In genomic region chr15:26308629-26309230, GRCm38 (mm10) we compare ENCODE assay signal across 9 mouse cellular contexts. TPM values are rescaled to one million over a fixed set of nuclear protein-coding genes. Genes with fewer than 3 reads are reported as not detected.
A peak's percentile ranks its signal among the peaks of the same experiment; 100 is the strongest.
DNase-seq lines count a peak whose midpoint lies in the region; ATAC-seq and TF ChIP-seq lines count a peak whose summit lies in the region.
"Had no signal": no experiment of that assay in that cellular context is flagged by ENCODE, and none has a peak within 500 bp of the region (broad histone marks: within the 10 kb centered on the region; RNA-seq: fewer than 3 reads in every experiment).

March11 (plus strand) TSS chr15:26309048.

- no peaks in the 10 kb centered on the region for H3K27me3 ChIP-seq in C2C12 (ENCODE audit: control insufficient read depth, insufficient read depth, insufficient read length)
- H3K27me3 ChIP-seq in heart, embryonic 13.5 days (replicated peaks): peaks cover 35% of the 10 kb centered on the region
- H3K27me3 ChIP-seq in midbrain, embryonic 10.5 days (ENCODE audit: low read depth, poor library complexity, severe bottlenecking): peaks cover 22% of the 10 kb centered on the region
- peaks cover 14% of the 10 kb centered on the region for H3K27me3 ChIP-seq in stomach, embryonic 15.5 days (replicated peaks)
- no peaks in the 10 kb centered on the region for H3K27me3 ChIP-seq in thymus, adult 2 months (ENCODE audit: control insufficient read depth, insufficient read depth, low read length)

- no peaks in the 10 kb centered on the region for H3K4me1 ChIP-seq in cortical plate, adult 2 months (ENCODE audit: control insufficient read depth, insufficient read depth, low read length)
- peaks cover 23% of the 10 kb centered on the region for H3K4me1 ChIP-seq in heart, embryonic 13.5 days
- H3K4me1 ChIP-seq in midbrain, embryonic 10.5 days: peaks cover 20% of the 10 kb centered on the region
- peaks cover 6% of the 10 kb centered on the region for H3K4me1 ChIP-seq in stomach, embryonic 15.5 days
- H3K4me1 ChIP-seq in thymus, adult 2 months (replicated peaks; ENCODE audit: control insufficient read depth, insufficient read depth, low read length): no peaks in the 10 kb centered on the region

- DNase-seq in Muller cell, postnatal 12 days (ENCODE audit: inconsistent ontology term): peak; percentile 81
- peak; percentile 74 to 83 for DNase-seq in layer of hippocampus, postnatal 10 days (ENCODE audit: low spot score in 2 of 2)
- peak; percentile 63 for DNase-seq in midbrain, embryonic 10.5 days (ENCODE audit: low spot score)
- DNase-seq in thymus, adult 2 months: no peak

- no peaks in the 10 kb centered on the region for H3K9me3 ChIP-seq in heart, embryonic 13.5 days
- H3K9me3 ChIP-seq in midbrain, embryonic 10.5 days (replicated peaks): no peaks in the 10 kb centered on the region
- H3K9me3 ChIP-seq in stomach, embryonic 15.5 days: no peaks in the 10 kb centered on the region

- no peaks in the 10 kb centered on the region for H3K79me2 ChIP-seq in C2C12 (ENCODE audit: control insufficient read depth, insufficient read depth)

- peak; percentile 25; the same call in 1 of the 2 replicates for ATAC-seq in heart, embryonic 13.5 days (ENCODE audit: extremely low read depth, insufficient number of reproducible peaks, low FRiP score, low TSS enrichment)
- ATAC-seq in stomach, embryonic 15.5 days (ENCODE audit: insufficient read depth, low FRiP score, low read depth): peak; percentile 77; the same call in 1 of the 2 replicates

- peak within 1 kb of the TSS; percentile 62; the same call in 1 of the 2 replicates for H3K9ac ChIP-seq in heart, embryonic 13.5 days
- H3K9ac ChIP-seq in stomach, embryonic 15.5 days: no peak within 1 kb of the TSS

- no peak for TF ChIP-seq CTCF in C2C12 (IDR thresholded peaks at IDR 0.05; ENCODE audit: control insufficient read depth, insufficient read depth, insufficient read length)
- no peak for TF ChIP-seq CTCF in cortical plate, adult 2 months (IDR thresholded peaks at IDR 0.05; ENCODE audit: extremely low read depth, insufficient read depth, low read length)
- TF ChIP-seq CTCF in thymus, adult 2 months (IDR thresholded peaks at IDR 0.05; ENCODE audit: borderline replicate concordance, control insufficient read depth, extremely low read depth, insufficient read depth, low read length, poor library complexity): no peak

- no peaks in the 10 kb centered on the region for H3K79me3 ChIP-seq in C2C12 (ENCODE audit: low read depth)

- H3ac ChIP-seq in C2C12 (ENCODE audit: control insufficient read depth, insufficient read length, low read depth): peak within 1 kb of the TSS; percentile 50

- peak within 1 kb of the TSS; percentile 88 for H3K27ac ChIP-seq in cortical plate, adult 2 months (ENCODE audit: insufficient read depth, low read length)
- no peak within 1 kb of the TSS for H3K27ac ChIP-seq in heart, embryonic 13.5 days (replicated peaks)
- peak within 1 kb of the TSS; percentile 75 for H3K27ac ChIP-seq in midbrain, embryonic 10.5 days (replicated peaks)
- H3K27ac ChIP-seq in stomach, embryonic 15.5 days: no peak within 1 kb of the TSS
- no peak within 1 kb of the TSS for H3K27ac ChIP-seq in thymus, adult 2 months (ENCODE audit: control insufficient read depth, insufficient read depth, low read length)

- H3K4me3 ChIP-seq in C2C12 (ENCODE audit: insufficient read depth, poor library complexity, severe bottlenecking): peak within 1 kb of the TSS; percentile 43
- H3K4me3 ChIP-seq in cortical plate, adult 2 months (ENCODE audit: insufficient read depth, low read length): peak within 1 kb of the TSS; percentile 95
- H3K4me3 ChIP-seq in heart, embryonic 13.5 days: peak within 1 kb of the TSS; percentile 69
- H3K4me3 ChIP-seq in midbrain, embryonic 10.5 days: peak within 1 kb of the TSS; percentile 80
- peak within 1 kb of the TSS; percentile 48 for H3K4me3 ChIP-seq in stomach, embryonic 15.5 days (replicated peaks)
- no peak within 1 kb of the TSS for H3K4me3 ChIP-seq in thymus, adult 2 months (ENCODE audit: control insufficient read depth, insufficient read depth, low read length)
- H3K4me3 ChIP-seq: erythroblast, embryonic 14.5 days had no signal

- H3K36me3 ChIP-seq in C2C12 (ENCODE audit: control insufficient read depth, insufficient read depth): peaks cover 8% of the 10 kb centered on the region
- H3K36me3 ChIP-seq in heart, embryonic 13.5 days: no peaks in the 10 kb centered on the region
- H3K36me3 ChIP-seq in midbrain, embryonic 10.5 days: no peaks in the 10 kb centered on the region
- H3K36me3 ChIP-seq in stomach, embryonic 15.5 days: no peaks in the 10 kb centered on the region
- H3K36me3 ChIP-seq in thymus, adult 2 months (ENCODE audit: control insufficient read depth, insufficient read depth, low read length): no peaks in the 10 kb centered on the region

- peak within 1 kb of the TSS; percentile 98 for H3K4me2 ChIP-seq in heart, embryonic 13.5 days
- peak within 1 kb of the TSS; percentile 89 for H3K4me2 ChIP-seq in stomach, embryonic 15.5 days

- WGBS in heart, embryonic 13.5 days: under 1% methylated on average over 56 of the region's 56 CpGs
- WGBS in midbrain, embryonic 10.5 days: under 1% methylated on average over 56 of the region's 56 CpGs
- under 1% methylated on average over 53 of the region's 56 CpGs for WGBS in stomach, embryonic 15.5 days
- WGBS in thymus, adult 2 months: 3% methylated on average over 52 of the region's 56 CpGs

- peak; percentile 76; the same call in 1 of the 2 replicates for TF ChIP-seq POLR2A in cortical plate, adult 2 months (IDR thresholded peaks at IDR 0.05; ENCODE audit: extremely low read depth, insufficient read depth, low read length)
- TF ChIP-seq POLR2A in thymus, adult 2 months (IDR thresholded peaks at IDR 0.05; ENCODE audit: control insufficient read depth, extremely low read depth, insufficient read depth, low read length, poor library complexity): no peak

TF ChIP-seq in C2C12, 6 proteins besides CTCF, POLR2A, EP300 and RAD21:
- no peak for TF ChIP-seq MYOD1 (IDR thresholded peaks at IDR 0.05; ENCODE audit: control insufficient read depth, insufficient read length, low read depth)
- TF ChIP-seq CEBPB (IDR thresholded peaks at IDR 0.05; ENCODE audit: low read depth): no peak
- no peak for TF ChIP-seq MYOG (IDR thresholded peaks at IDR 0.05; ENCODE audit: control insufficient read depth, extremely low read depth, insufficient read length)
- no peak for TF ChIP-seq MAX (IDR thresholded peaks at IDR 0.05)
- no peak for TF ChIP-seq FOSL1 (IDR thresholded peaks at IDR 0.05; ENCODE audit: insufficient read depth, low read length, poor library complexity, severe bottlenecking)
- TF ChIP-seq USF1 (IDR thresholded peaks at IDR 0.05; ENCODE audit: low read depth): no peak

RNA-seq across cellular contexts. Expression of gene March11, which starts in this region (rescaled TPM):
- 26.1 TPM for polyA plus RNA-seq in C2C12 (2012; fragmentation: generic; extraction: Trizol)
- 8.6 and 8.8 TPM in 2 replicates for polyA plus RNA-seq in cortical plate, adult 2 months (2012; rRNA removed)
- 0.17 and 0.27 TPM in 2 replicates for polyA plus RNA-seq in heart, embryonic 13.5 days (2015; fragmentation: Nextera tagmentation; extraction: Ambion mirVana)
- 10 to 100 TPM in 1 of 2 experiments, 1 to 10 TPM in 1; 9.4 to 11.9 TPM for total RNA-seq in layer of hippocampus, postnatal 10 days (2021)
- polyA plus RNA-seq in midbrain, embryonic 10.5 days (2016; fragmentation: Nextera tagmentation; extraction: Ambion mirVana): 0.65 and 0.91 TPM in 2 replicates
- 0.35 and 0.50 TPM in 2 replicates for polyA plus RNA-seq in stomach, embryonic 15.5 days (2015; fragmentation: Nextera tagmentation; extraction: Ambion mirVana)
- polyA plus RNA-seq in thymus, adult 2 months (2012; rRNA removed): 0.23 TPM in 1 of 2 replicates, not detected in the other
- polyA plus RNA-seq: erythroblast, embryonic 14.5 days had no signal

Comparison
In these comparisons a context has a peak if more than half of its experiments do, and no peak if none do; other contexts are left out.
1. Peak in ATAC-seq, H3K4me3 ChIP-seq, H3K9ac ChIP-seq and H3K4me2 ChIP-seq in heart, embryonic 13.5 days; RNA of the gene not detected or under 1 TPM.
2. Peak in DNase-seq, H3K4me3 ChIP-seq and H3K27ac ChIP-seq in midbrain, embryonic 10.5 days; RNA of the gene not detected or under 1 TPM.
3. Peak in ATAC-seq, H3K4me3 ChIP-seq and H3K4me2 ChIP-seq in stomach, embryonic 15.5 days; RNA of the gene not detected or under 1 TPM.